Mouse (Mus musculus) B cell, adult 2 months (primary cell): ENCODE data around the gene Actg1.
A peak's percentile ranks its signal among the peaks of the same experiment; 100 is the strongest.

Experiments
- DNase-seq, 2 experiments: peaks; one replicate each; pipeline ENCODE4 v3.0.0; 2022

The Actg1 gene

GRCm38 (mm10) chr11:120344310-120344920 is 3.9 kb downstream of the Actg1 start:
- DNase-seq: no peak

GRCm38 (mm10) chr11:120343519-120344309 is 4.6 kb downstream of the Actg1 start:
- DNase-seq: no peak

GRCm38 (mm10) chr11:120342656-120343160 is 5.6 kb downstream of the Actg1 start:
- no peak for DNase-seq

- DNase-seq: no peak
Measured at GRCm38 (mm10) chr11:120341661-120342060, 6.7 kb downstream of the Actg1 start.

- no peak for DNase-seq
Measured at GRCm38 (mm10) chr11:120339978-120340513, 8.3 kb downstream of the Actg1 start.

GRCm38 (mm10) chr11:120338786-120339185 is 9.6 kb downstream of the Actg1 start:
- peak in 1 of 2 experiments; percentile 22 for DNase-seq

GRCm38 (mm10) chr11:120337447-120337846 is 10.9 kb downstream of the Actg1 start:
- DNase-seq: no peak

- no peak for DNase-seq
Measured at GRCm38 (mm10) chr11:120335431-120336021, 12.8 kb downstream of the Actg1 start.

GRCm38 (mm10) chr11:120320156-120320555 is 28.2 kb downstream of the Actg1 start:
- DNase-seq: no peak

GRCm38 (mm10) chr11:120319310-120319709 is 29.0 kb downstream of the Actg1 start:
- no peak for DNase-seq

GRCm38 (mm10) chr11:120317456-120317855 is 30.9 kb downstream of the Actg1 start:
- DNase-seq: no peak

GRCm38 (mm10) chr11:120316690-120317254 is 31.6 kb downstream of the Actg1 start:
- DNase-seq: no peak

GRCm38 (mm10) chr11:120315832-120316689 is 32.3 kb downstream of the Actg1 start:
- DNase-seq: peak; percentile 76 to 77

GRCm38 (mm10) chr11:120315416-120315761 is 33.0 kb downstream of the Actg1 start:
- DNase-seq: no peak

- no peak for DNase-seq
Measured at GRCm38 (mm10) chr11:120314721-120315415, 33.5 kb downstream of the Actg1 start.

- no peak for DNase-seq
Measured at GRCm38 (mm10) chr11:120313906-120314685, 34.2 kb downstream of the Actg1 start.

- no peak for DNase-seq
Measured at GRCm38 (mm10) chr11:120312069-120312468, 36.3 kb downstream of the Actg1 start.

- DNase-seq: no peak
Measured at GRCm38 (mm10) chr11:120311561-120311960, 36.8 kb downstream of the Actg1 start.

- peak; percentile 31 to 39 for DNase-seq
Measured at GRCm38 (mm10) chr11:120310813-120311312, 37.5 kb downstream of the Actg1 start.
